Mouse (Mus musculus) heart, embryonic 16.5 days (tissue): ENCODE measurements around the gene Mrfap1. TPM values are rescaled to one million over a fixed set of nuclear protein-coding genes. Genes with fewer than 3 reads are reported as not detected.

Experiments
- ATAC-seq: fragments of 200-750 bp; cut with Nextera tagmentation; replicated peaks from 2 replicates; pipeline ENCODE4 v1.8.0; 2017; ENCODE audit warnings: moderate number of reproducible peaks; ENCODE audit not compliant: insufficient read depth, low FRiP score; ENCODE audit errors: extremely low read depth
- H3K27ac ChIP-seq: fragments of 300-500 bp; sonication (generic); 2 replicates; pipeline ENCODE4 v1.5.1; 2014; ENCODE audit warnings: mild to moderate bottlenecking, low read length, control low read depth, moderate library complexity
- H3K27me3 ChIP-seq: fragments of 300-500 bp; sonication (generic); 2 replicates; pipeline ENCODE4 v1.6.1; 2014; ENCODE audit warnings: low read length, mixed read lengths; ENCODE audit not compliant: control insufficient read depth, insufficient read depth
- H3K36me3 ChIP-seq: fragments of 300-500 bp; sonication (generic); 2 replicates; pipeline ENCODE4 v1.6.1; 2014; ENCODE audit not compliant: control insufficient read depth, insufficient read depth
- H3K4me1 ChIP-seq: fragments of 300-500 bp; sonication (generic); 2 replicates; pipeline ENCODE4 v1.6.1; 2014; ENCODE audit warnings: low read length, mixed read lengths; ENCODE audit not compliant: control insufficient read depth, insufficient read depth
- H3K4me2 ChIP-seq: fragments of 300-500 bp; sonication (generic); 2 replicates; pipeline ENCODE4 v1.6.1; 2014; ENCODE audit warnings: low read depth, mild to moderate bottlenecking, control low read depth, low read length
- H3K4me3 ChIP-seq: fragments of 300-500 bp; sonication (generic); 2 replicates; pipeline ENCODE4 v1.5.1; 2014; ENCODE audit warnings: mild to moderate bottlenecking, control low read depth, low read length
- H3K9ac ChIP-seq: fragments of 300-500 bp; sonication (generic); 2 replicates; pipeline ENCODE4 v1.6.1; 2014; ENCODE audit warnings: low read length, control low read depth
- H3K9me3 ChIP-seq: fragments of 300-500 bp; sonication (generic); replicated peaks from 2 replicates; pipeline ENCODE4 v1.6.1; 2016; ENCODE audit warnings: low read length; ENCODE audit not compliant: control insufficient read depth
- WGBS: fragments of 180-500 bp; shearing (Covaris S2); extraction: QIAGEN DNeasy Blood & Tissue Kit; methylation state at CpG from one replicate; pipeline ENCODE4 v1.1.7; 2014; 5-methylcytosine and 5-hydroxymethylcytosine counted together
- polyA plus RNA-seq: library from polyadenylated mRNA; unstranded; fragments of >200 nt; fragmentation: Nextera tagmentation; extraction: Ambion mirVana; gene quantifications from 2 replicates; pipeline ENCODE4 v1.2.1, GENCODE M21; 2015

Mrfap1 gene
- polyA plus RNA-seq, 1 experiment from 2014 or later = 303 TPM

- Histone ChIP-seq H3K36me3 (no peaks in the 10 kb centered on the region), H3K4me3 (peak overlapping the region; percentile 92), H3K9ac (peak overlapping the region; percentile 89), H3K4me2 (peak overlapping the region; percentile 82), H3K27ac (no peak overlapping the region), H3K27me3 (no peaks in the 10 kb centered on the region), H3K9me3 (no peaks in the 10 kb centered on the region), H3K4me1 (peaks cover 12% of the 10 kb centered on the region)
- WGBS = 3% methylated on average over 76 of the region's 76 CpGs
- ATAC-seq = peak; percentile 46
These were observed 48.6 kb downstream of the Mrfap1 start for GRCm38 (mm10) chr5:36747794-36748535.

- H3K4me1 ChIP-seq = peaks cover 12% of the 10 kb centered on the region
- H3K27ac ChIP-seq = no peak overlapping the region
- no peaks in the 10 kb centered on the region for H3K36me3 ChIP-seq
- ATAC-seq = no peak
- H3K9ac ChIP-seq = peak overlapping the region; percentile 32
- H3K27me3 ChIP-seq = no peaks in the 10 kb centered on the region
- H3K4me2 ChIP-seq = peak overlapping the region; percentile 82
- no peaks in the 10 kb centered on the region for H3K9me3 ChIP-seq
- H3K4me3 ChIP-seq = no peak overlapping the region; the same call in 1 of the 2 replicates
- 73% methylated on average over 7 of the region's 7 CpGs for WGBS
These were observed 49.5 kb downstream of the Mrfap1 start for GRCm38 (mm10) chr5:36747071-36747470.

Other genes with a start within 250 kb of the Mrfap1 start
- gene Tbc1d14, start 203.5 kb downstream of the Mrfap1 start, polyA plus RNA-seq = 18.0 and 18.2 TPM in 2 replicates
- 23.0 and 27.1 TPM in 2 replicates for gene D5Ertd579e, start 100.7 kb downstream of the Mrfap1 start, polyA plus RNA-seq
- 21.0 and 21.4 TPM in 2 replicates for gene Bloc1s4, start 48.1 kb downstream of the Mrfap1 start, polyA plus RNA-seq
- gene Man2b2, start 33.9 kb upstream of the Mrfap1 start, polyA plus RNA-seq = 14.5 and 15.0 TPM in 2 replicates
- gene Ppp2r2c, start 71.7 kb upstream of the Mrfap1 start, polyA plus RNA-seq = 0.06 and 0.08 TPM in 2 replicates
- gene Wfs1, start 192.4 kb upstream of the Mrfap1 start, polyA plus RNA-seq = 18.4 and 19.2 TPM in 2 replicates